Mouse (Mus musculus): ENCODE measurements around the gene Gapdh. TPM values are rescaled to one million over a fixed set of nuclear protein-coding genes. Genes with fewer than 3 reads are reported as not detected.

Gapdh gene
- polyA plus RNA-seq, 1 experiment from 2014 or later, result 1,509 TPM

- Histone ChIP-seq H3K4me3 (replicated peaks) (no peak overlapping the region), H3K36me3 (peaks cover 17% of the 10 kb centered on the region; the same call in 1 of the 2 replicates), H3K9ac (no peak overlapping the region), H3K4me1 (peaks cover 17% of the 10 kb centered on the region), H3K27me3 (replicated peaks) (no peaks in the 10 kb centered on the region), H3K4me2 (no peak overlapping the region), H3K9me3 (no peaks in the 10 kb centered on the region), H3K27ac (no peak overlapping the region)
- no peak for ATAC-seq (ENCODE audit: insufficient read depth, low FRiP score, low read depth)
- 65% methylated on average over 7 of the region's 7 CpGs for WGBS
Observed at GRCm38 (mm10) chr6:125156903-125157614, 9.2 kb downstream of the Gapdh start.

- H3K4me3 ChIP-seq (replicated peaks), result no peak overlapping the region
- peaks cover 17% of the 10 kb centered on the region for H3K4me1 ChIP-seq
- 79% methylated on average over 3 of the region's 3 CpGs for WGBS
- H3K9me3 ChIP-seq, result no peaks in the 10 kb centered on the region
- H3K27me3 ChIP-seq (replicated peaks), result no peaks in the 10 kb centered on the region
- peaks cover 17% of the 10 kb centered on the region; the same call in 1 of the 2 replicates for H3K36me3 ChIP-seq
- no peak for ATAC-seq (ENCODE audit: insufficient read depth, low FRiP score, low read depth)
- H3K4me2 ChIP-seq, result no peak overlapping the region
- no peak overlapping the region for H3K27ac ChIP-seq
- H3K9ac ChIP-seq, result no peak overlapping the region
Observed at GRCm38 (mm10) chr6:125156491-125156890, 9.8 kb downstream of the Gapdh start.

GRCm38 (mm10) chr6:125155262-125155661 lies 11.0 kb downstream of the Gapdh start:
- H3K9ac ChIP-seq, result no peak overlapping the region
- H3K4me1 ChIP-seq, result 0 out of 2 replicates have a peak, but pooled peaks cover 6% of the 10 kb centered on the region
- no peaks in the 10 kb centered on the region for H3K9me3 ChIP-seq
- H3K4me2 ChIP-seq, result no peak overlapping the region
- no peak overlapping the region for H3K27ac ChIP-seq
- no peak overlapping the region for H3K4me3 ChIP-seq (replicated peaks)
- 82% methylated on average over 8 of the region's 8 CpGs for WGBS
- peaks cover 15% of the 10 kb centered on the region for H3K36me3 ChIP-seq
- ATAC-seq (ENCODE audit: insufficient read depth, low FRiP score, low read depth), result no peak
- no peaks in the 10 kb centered on the region for H3K27me3 ChIP-seq (replicated peaks)

- Histone ChIP-seq H3K27ac (no peak overlapping the region), H3K9ac (no peak overlapping the region), H3K4me2 (no peak overlapping the region), H3K27me3 (replicated peaks) (no peaks in the 10 kb centered on the region), H3K36me3 (peaks cover 10% of the 10 kb centered on the region), H3K4me3 (replicated peaks) (no peak overlapping the region), H3K4me1 (0 out of 2 replicates have a peak, but pooled peaks cover 9% of the 10 kb centered on the region), H3K9me3 (no peaks in the 10 kb centered on the region)
- ATAC-seq (ENCODE audit: insufficient read depth, low FRiP score, low read depth), result no peak
Observed at GRCm38 (mm10) chr6:125154550-125154949, 11.7 kb downstream of the Gapdh start.

GRCm38 (mm10) chr6:125153682-125154081 lies 12.6 kb downstream of the Gapdh start:
- no peak for ATAC-seq (ENCODE audit: insufficient read depth, low FRiP score, low read depth)
- Histone ChIP-seq H3K4me1 (peaks cover 14% of the 10 kb centered on the region), H3K27ac (no peak overlapping the region), H3K4me2 (no peak overlapping the region), H3K9ac (no peak overlapping the region), H3K36me3 (peaks cover 10% of the 10 kb centered on the region), H3K9me3 (no peaks in the 10 kb centered on the region), H3K4me3 (replicated peaks) (no peak overlapping the region), H3K27me3 (replicated peaks) (no peaks in the 10 kb centered on the region)
- 81% methylated on average over 4 of the region's 4 CpGs for whole genome bisulfite sequencing

GRCm38 (mm10) chr6:125153018-125153389 lies 13.3 kb downstream of the Gapdh start:
- Histone ChIP-seq H3K27ac (no peak overlapping the region), H3K4me2 (no peak overlapping the region), H3K4me1 (peaks cover 20% of the 10 kb centered on the region), H3K9ac (no peak overlapping the region), H3K4me3 (replicated peaks) (no peak overlapping the region), H3K27me3 (replicated peaks) (no peaks in the 10 kb centered on the region), H3K9me3 (no peaks in the 10 kb centered on the region), H3K36me3 (peaks cover 7% of the 10 kb centered on the region)
- no peak for ATAC-seq (ENCODE audit: insufficient read depth, low FRiP score, low read depth)
- 70% methylated on average over 5 of the region's 5 CpGs for WGBS

- 78% methylated on average over 22 of the region's 22 CpGs for WGBS
- H3K4me2 ChIP-seq, result no peak overlapping the region
- ATAC-seq (ENCODE audit: insufficient read depth, low FRiP score, low read depth), result no peak
- H3K9ac ChIP-seq, result no peak overlapping the region
- no peaks in the 10 kb centered on the region for H3K27me3 ChIP-seq (replicated peaks)
- peaks cover 5% of the 10 kb centered on the region; the same call in 1 of the 2 replicates for H3K36me3 ChIP-seq
- no peaks in the 10 kb centered on the region for H3K9me3 ChIP-seq
- peaks cover 23% of the 10 kb centered on the region for H3K4me1 ChIP-seq
- no peak overlapping the region for H3K27ac ChIP-seq
- no peak overlapping the region for H3K4me3 ChIP-seq (replicated peaks)
Observed at GRCm38 (mm10) chr6:125152212-125153017, 13.9 kb downstream of the Gapdh start.

- Histone ChIP-seq H3K4me3 (replicated peaks) (no peak overlapping the region), H3K4me2 (no peak overlapping the region), H3K27ac (no peak overlapping the region), H3K36me3 (peaks cover 5% of the 10 kb centered on the region; the same call in 1 of the 2 replicates), H3K9ac (no peak overlapping the region), H3K4me1 (peaks cover 47% of the 10 kb centered on the region), H3K27me3 (replicated peaks) (no peaks in the 10 kb centered on the region), H3K9me3 (no peaks in the 10 kb centered on the region)
- no peak for ATAC-seq (ENCODE audit: insufficient read depth, low FRiP score, low read depth)
- WGBS, result 73% methylated on average over 7 of the region's 7 CpGs
Observed at GRCm38 (mm10) chr6:125149569-125149950, 16.7 kb downstream of the Gapdh start.

GRCm38 (mm10) chr6:125148926-125149568 lies 17.2 kb downstream of the Gapdh start:
- Histone ChIP-seq H3K4me2 (0 out of 2 replicates have a peak overlapping the region, but pooled peaks have one; percentile 16), H3K9ac (no peak overlapping the region), H3K9me3 (no peaks in the 10 kb centered on the region), H3K27ac (peak overlapping the region; percentile 44), H3K4me3 (replicated peaks) (no peak overlapping the region), H3K27me3 (replicated peaks) (no peaks in the 10 kb centered on the region), H3K36me3 (peaks cover 8% of the 10 kb centered on the region), H3K4me1 (peaks cover 49% of the 10 kb centered on the region)
- 69% methylated on average over 16 of the region's 16 CpGs for WGBS
- no peak for ATAC-seq (ENCODE audit: insufficient read depth, low FRiP score, low read depth)

- no peak overlapping the region for H3K9ac ChIP-seq
- WGBS, result 58% methylated on average over 18 of the region's 18 CpGs
- peak overlapping the region; percentile 44 for H3K27ac ChIP-seq
- no peak overlapping the region for H3K4me3 ChIP-seq (replicated peaks)
- H3K27me3 ChIP-seq (replicated peaks), result no peaks in the 10 kb centered on the region
- H3K36me3 ChIP-seq, result peaks cover 14% of the 10 kb centered on the region
- H3K4me1 ChIP-seq, result peaks cover 49% of the 10 kb centered on the region
- H3K9me3 ChIP-seq, result no peaks in the 10 kb centered on the region
- no peak for ATAC-seq (ENCODE audit: insufficient read depth, low FRiP score, low read depth)
- peak overlapping the region; percentile 27; the same call in 1 of the 2 replicates for H3K4me2 ChIP-seq
Observed at GRCm38 (mm10) chr6:125148251-125148925, 17.9 kb downstream of the Gapdh start.

- peaks cover 14% of the 10 kb centered on the region for H3K36me3 ChIP-seq
- WGBS, result 66% methylated on average over 9 of the region's 10 CpGs
- H3K27me3 ChIP-seq (replicated peaks), result no peaks in the 10 kb centered on the region
- H3K9me3 ChIP-seq, result no peaks in the 10 kb centered on the region
- peak overlapping the region; percentile 79 for H3K4me2 ChIP-seq
- H3K27ac ChIP-seq, result no peak overlapping the region; the same call in 1 of the 2 replicates
- peaks cover 44% of the 10 kb centered on the region for H3K4me1 ChIP-seq
- no peak overlapping the region for H3K4me3 ChIP-seq (replicated peaks)
- H3K9ac ChIP-seq, result no peak overlapping the region
- ATAC-seq (ENCODE audit: insufficient read depth, low FRiP score, low read depth), result no peak
Observed at GRCm38 (mm10) chr6:125147329-125147728, 18.9 kb downstream of the Gapdh start.

Measured in stomach, embryonic 15.5 days (tissue).